Mouse (Mus musculus) brain, embryonic 14.5 days (tissue): Measurements from ENCODE around the gene Myom1.

ENCODE experiments used
- CTCF ChIP-seq: fragments of 200-500 bp; IDR thresholded peaks from 2 replicates; pipeline ENCODE4 v1.5.1; 2012; ENCODE audit warnings: inconsistent platforms, mild to moderate bottlenecking, moderate library complexity, borderline replicate concordance; ENCODE audit not compliant: insufficient read depth, insufficient read length; ENCODE audit errors: extremely low read depth
- POLR2A ChIP-seq: fragments of 200-500 bp; IDR thresholded peaks from 2 replicates; pipeline ENCODE4 v1.6.1; 2012; ENCODE audit warnings: mild to moderate bottlenecking, inconsistent platforms, borderline replicate concordance; ENCODE audit not compliant: poor library complexity, insufficient read depth, insufficient read length, severe bottlenecking; ENCODE audit errors: extremely low read depth

GRCm38 (mm10) chr17:71022841-71023240, 20.4 kb downstream of the Myom1 start:
- TF ChIP-seq CTCF (no peak), POLR2A (no peak)
